Mouse (Mus musculus) liver, embryonic 14.5 days (tissue): ENCODE results near the gene Gramd4. TPM values are rescaled to one million over a fixed set of nuclear protein-coding genes. Genes with fewer than 3 reads are reported as not detected.

Source experiments
- ATAC-seq: fragments of 200-750 bp; cut with Nextera tagmentation; 2 replicates; pipeline ENCODE4 v1.8.0; 2017; ENCODE audit warnings: moderate number of reproducible peaks, mild to moderate bottlenecking, moderate library complexity; ENCODE audit not compliant: insufficient read depth
- DNase-seq, 3 experiments: peaks; one replicate each; pipeline ENCODE4 v3.0.0-alpha.2; 2012 to 2013; ENCODE audit warnings: low read depth in 3 of 3, low spot score in 3 of 3
- H3K27ac ChIP-seq: fragments of 300-500 bp; sonication (generic); 2 replicates; pipeline ENCODE4 v1.5.1; 2014; ENCODE audit warnings: moderate library complexity, mild to moderate bottlenecking, control low read depth, inconsistent platforms
- H3K27me3 ChIP-seq: fragments of 300-500 bp; sonication (generic); 2 replicates; pipeline ENCODE4 v1.6.1; 2014; ENCODE audit warnings: mild to moderate bottlenecking, low read length, moderate library complexity; ENCODE audit not compliant: control insufficient read depth, insufficient read depth
- H3K36me3 ChIP-seq: fragments of 300-500 bp; sonication (generic); replicated peaks from 2 replicates; pipeline ENCODE4 v1.6.1; 2014; ENCODE audit warnings: low read depth; ENCODE audit not compliant: control insufficient read depth, insufficient read depth
- H3K4me1 ChIP-seq, 2 experiments: fragments of 200-500 bp in 1 of 2; fragments of 300-500 bp in 1 of 2; sonication (generic) in 1 of 2; replicated peaks; 2 replicates each; pipeline ENCODE4 v1.6.1; 2012 to 2014; ENCODE audit warnings: antibody characterized with exemption in 1 of 2, inconsistent platforms in 1 of 2, low read length in 1 of 2; ENCODE audit not compliant: control insufficient read depth in 2 of 2, insufficient read depth in 2 of 2
- H3K4me2 ChIP-seq: fragments of 300-500 bp; sonication (generic); 2 replicates; pipeline ENCODE4 v1.6.1; 2014; ENCODE audit warnings: low read depth, mild to moderate bottlenecking, control low read depth, moderate library complexity
- H3K4me3 ChIP-seq, 2 experiments: fragments of 200-500 bp in 1 of 2; fragments of 300-500 bp in 1 of 2; sonication (generic) in 1 of 2; 2 replicates each; pipeline ENCODE4 v1.5.1; 2012 to 2014; ENCODE audit warnings: low read depth in 2 of 2, low read length in 2 of 2, mild to moderate bottlenecking in 2 of 2, control low read depth in 1 of 2, inconsistent platforms in 1 of 2, moderate library complexity in 1 of 2; ENCODE audit not compliant: insufficient read depth in 1 of 2
- H3K9ac ChIP-seq: fragments of 300-500 bp; sonication (generic); replicated peaks from 2 replicates; pipeline ENCODE4 v1.6.1; 2014; ENCODE audit warnings: mild to moderate bottlenecking, control low read depth, moderate library complexity
- H3K9me3 ChIP-seq: fragments of 300-500 bp; sonication (generic); 2 replicates; pipeline ENCODE4 v1.6.1; 2016; ENCODE audit warnings: low read length, mixed read lengths; ENCODE audit not compliant: control insufficient read depth
- CTCF ChIP-seq: IDR thresholded peaks from 2 replicates; pipeline ENCODE4 v1.5.1; 2016; ENCODE audit warnings: antibody characterized with exemption, low read depth, control low read depth
- EP300 ChIP-seq: IDR thresholded peaks from 2 replicates; pipeline ENCODE4 v1.6.1; 2016; ENCODE audit warnings: antibody characterized with exemption, low read depth
- WGBS: fragments of 180-500 bp; shearing (Covaris S2); extraction: QIAGEN DNeasy Blood & Tissue Kit; methylation state at CpG from one replicate; pipeline ENCODE4 v1.1.7; 2014; ENCODE audit not compliant: insufficient replicate concordance; 5-methylcytosine and 5-hydroxymethylcytosine counted together
- polyA plus RNA-seq, 2 experiments: library from polyadenylated mRNA; depleted of rRNA in 1 of 2; stranded (reverse) in 1 of 2; unstranded in 1 of 2; fragments of >200 nt; fragmentation: Nextera tagmentation in 1 of 2; extraction: Ambion mirVana in 1 of 2; gene quantifications; 2 replicates each; pipeline versions ENCODE4 v1.2.1 to v1.2.3; 2012 to 2014

The Gramd4 gene
- polyA plus RNA-seq, 2 experiments: 2.5 to 7.5 TPM

- no peak overlapping the region for H3K4me2 ChIP-seq
- no peaks in the 10 kb centered on the region for H3K4me1 ChIP-seq
- H3K9ac ChIP-seq: no peak overlapping the region
- H3K36me3 ChIP-seq: no peaks in the 10 kb centered on the region
- TF ChIP-seq CTCF (no peak), EP300 (no peak)
- ATAC-seq: no peak
- peaks cover 14% of the 10 kb centered on the region for H3K27me3 ChIP-seq
- no peak overlapping the region for H3K27ac ChIP-seq
- WGBS: 38% methylated on average over 8 of the region's 8 CpGs
- DNase-seq: no peak
- no peaks in the 10 kb centered on the region for H3K9me3 ChIP-seq
- no peak overlapping the region for H3K4me3 ChIP-seq
Measured at GRCm38 (mm10) chr15:86027871-86028270, 29.6 kb upstream of the Gramd4 start.

DNA sequence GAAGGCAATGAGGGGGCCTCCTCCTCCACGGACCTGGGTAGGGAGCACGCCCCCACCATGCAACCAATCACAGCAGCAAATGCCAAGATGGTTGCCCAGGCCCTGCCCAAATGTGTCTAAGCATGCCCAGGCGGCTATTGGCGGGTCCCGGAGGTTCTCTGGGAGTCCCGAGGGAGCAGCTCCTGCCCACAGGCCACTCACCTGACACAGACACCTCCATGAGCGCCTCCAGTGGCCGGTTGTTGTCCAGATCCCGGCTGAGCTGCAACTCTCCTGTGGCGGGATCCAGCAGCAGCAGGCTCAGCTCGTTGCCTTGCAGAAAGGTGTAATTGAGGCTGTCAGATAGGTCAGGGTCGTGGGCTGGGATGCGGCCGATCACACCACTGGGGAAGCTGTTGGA, 27.5 kb upstream of the Gramd4 start:
- ATAC-seq (no peak), DNase-seq (no peak)
- Histone ChIP-seq H3K27me3 (peaks cover 35% of the 10 kb centered on the region), H3K27ac (no peak overlapping the region), H3K36me3 (no peaks in the 10 kb centered on the region), H3K9ac (no peak overlapping the region), H3K9me3 (no peaks in the 10 kb centered on the region), H3K4me1 (no peaks in the 10 kb centered on the region), H3K4me2 (no peak overlapping the region), H3K4me3 (no peak overlapping the region)
- 56% methylated on average over 14 of the region's 14 CpGs for WGBS
- no peak for TF ChIP-seq EP300
- no peak for TF ChIP-seq CTCF

- H3K36me3 ChIP-seq: no peaks in the 10 kb centered on the region
- no peaks in the 10 kb centered on the region for H3K9me3 ChIP-seq
- peak overlapping the region; percentile 15; the same call in 1 of the 2 replicates for H3K4me2 ChIP-seq
- no peak overlapping the region for H3K27ac ChIP-seq
- TF ChIP-seq EP300: no peak
- peak; percentile 65 for TF ChIP-seq CTCF
- H3K9ac ChIP-seq: no peak overlapping the region
- peak overlapping the region in 1 of 2 experiments; percentile 41; a peak in 2 of 4 replicates for H3K4me3 ChIP-seq
- H3K4me1 ChIP-seq: no peaks in the 10 kb centered on the region
- 3% methylated on average over 38 of the region's 38 CpGs for whole genome bisulfite sequencing
- peaks cover 41% of the 10 kb centered on the region for H3K27me3 ChIP-seq
- no peak for ATAC-seq
- no peak for DNase-seq
Measured at GRCm38 (mm10) chr15:86032811-86033190, 24.7 kb upstream of the Gramd4 start.

- DNase-seq: no peak
- Histone ChIP-seq H3K27me3 (peaks cover 41% of the 10 kb centered on the region), H3K27ac (no peak within 1 kb of the TSS), H3K4me2 (peak within 1 kb of the TSS; percentile 59), H3K36me3 (no peaks in the 10 kb centered on the region), H3K4me3 (peak within 1 kb of the TSS in 1 of 2 experiments; percentile 41; a peak in 2 of 4 replicates), H3K9me3 (no peaks in the 10 kb centered on the region), H3K4me1 (no peaks in the 10 kb centered on the region), H3K9ac (no peak within 1 kb of the TSS)
- WGBS: 1% methylated on average over 79 of the region's 80 CpGs
- TF ChIP-seq CTCF (no peak), EP300 (no peak)
- no peak; the same call in 1 of the 2 replicates for ATAC-seq
Measured at GRCm38 (mm10) chr15:86033191-86033841, 24.2 kb upstream of the Gramd4 start, which contains the start of gene Celsr1. Celsr1 (minus strand) TSS chr15:86033777.

- ATAC-seq (peak; percentile 48; the same call in 1 of the 2 replicates), DNase-seq (no peak)
- Histone ChIP-seq H3K4me1 (no peaks in the 10 kb centered on the region), H3K9me3 (no peaks in the 10 kb centered on the region), H3K9ac (no peak overlapping the region), H3K36me3 (no peaks in the 10 kb centered on the region), H3K4me3 (peak overlapping the region in 1 of 2 experiments; percentile 41; a peak in 2 of 4 replicates), H3K27me3 (peaks cover 42% of the 10 kb centered on the region), H3K4me2 (peak overlapping the region; percentile 59), H3K27ac (no peak overlapping the region)
- TF ChIP-seq CTCF: no peak
- no peak for TF ChIP-seq EP300
- 1% methylated on average over 34 of the region's 44 CpGs for WGBS
Measured at GRCm38 (mm10) chr15:86034021-86034523, 23.4 kb upstream of the Gramd4 start.
